Mouse (Mus musculus) adrenal gland (tissue): Measurements from ENCODE around the gene Ugt1a8.

ENCODE experiments used
- intact Hi-C: fragments of 180-260 bp; cut with DNase I; formaldehyde crosslinking; loops from one replicate; pipeline ENCODE4 v1.15.1; 2025

The Ugt1a8 gene

DNA sequence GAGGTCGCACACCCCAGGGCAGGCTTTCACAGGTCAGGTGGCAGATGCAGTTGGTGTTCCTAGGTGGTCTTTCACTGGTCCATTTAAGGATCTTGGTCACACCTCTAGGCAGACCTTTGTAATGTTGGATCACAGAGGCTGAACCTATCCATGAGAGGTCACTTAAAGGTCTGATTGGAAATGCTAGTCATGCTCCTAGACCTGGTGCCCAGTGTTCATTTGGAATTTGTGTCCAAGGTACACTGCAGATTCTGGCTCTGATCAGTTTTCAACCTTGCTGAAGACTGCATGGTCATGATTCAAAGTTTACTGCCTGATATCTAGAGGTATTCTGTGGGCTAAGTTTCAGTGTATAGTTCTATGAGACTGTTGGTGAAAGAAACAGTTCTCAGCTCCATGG is 92.0 kb downstream of the Ugt1a8 start:
- intact Hi-C loops: no loop called here

GRCm38 (mm10) chr1:88186325-88186935 is 98.8 kb downstream of the Ugt1a8 start:
- intact Hi-C loops: no loop called here

- intact Hi-C loops: no loop called here
Measured at GRCm38 (mm10) chr1:88192136-88192535, 104.5 kb downstream of the Ugt1a8 start.

DNA sequence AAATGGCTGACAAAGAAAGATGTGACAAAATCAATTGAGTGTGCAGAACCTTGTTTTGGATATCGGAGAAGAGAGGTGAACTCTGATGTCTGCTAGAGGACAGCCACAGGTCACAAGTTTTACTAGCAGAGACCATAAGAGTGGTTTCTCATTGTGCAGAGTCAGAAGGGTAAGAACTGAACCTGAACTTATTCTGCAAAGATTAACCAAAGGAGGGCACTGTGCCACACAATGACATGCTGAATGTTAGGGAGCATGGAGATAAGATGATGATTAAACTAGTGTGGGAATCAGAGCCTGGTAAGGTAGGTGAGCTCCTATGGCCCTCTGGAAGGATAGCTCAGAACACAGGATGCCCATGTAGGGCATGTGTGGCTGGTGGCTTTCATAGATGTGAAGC is 108.1 kb downstream of the Ugt1a8 start:
- intact Hi-C loops: no loop called here

GRCm38 (mm10) chr1:88197443-88197842 is 109.8 kb downstream of the Ugt1a8 start:
- intact Hi-C loops: no loop called here

GRCm38 (mm10) chr1:88199996-88200395 is 112.4 kb downstream of the Ugt1a8 start:
- intact Hi-C loops: no loop called here

DNA sequence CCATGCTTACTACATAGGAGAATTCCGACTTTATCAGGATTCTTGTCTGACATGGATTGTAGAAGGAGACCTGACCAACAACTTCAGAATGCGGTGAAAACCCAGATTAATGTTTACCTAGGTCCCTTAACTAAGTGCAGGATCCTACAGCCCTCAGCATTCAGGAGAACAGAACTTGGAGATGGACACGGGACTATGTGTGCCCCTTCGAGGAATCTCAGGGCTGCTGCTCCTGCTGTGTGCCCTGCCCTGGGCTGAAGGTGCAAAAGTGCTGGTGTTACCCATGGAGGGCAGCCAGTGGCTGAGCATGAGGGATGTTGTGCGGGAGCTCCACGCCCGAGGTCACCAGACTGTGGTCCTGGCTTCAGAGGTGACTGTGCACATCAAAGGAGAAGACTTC is 112.8 kb downstream of the Ugt1a8 start, which contains the start of gene Ugt1a2:
Gene Ugt1a2 (plus strand): TSS at position 146 of the 400 bp plus-strand sequence.
- intact Hi-C loops: no loop called here

- intact Hi-C loops: no loop called here
Measured at GRCm38 (mm10) chr1:88205294-88205922, 117.8 kb downstream of the Ugt1a8 start, which contains the start of gene Dnajb3. TSS of gene Dnajb3 (minus strand) at chr1:88205782.

DNA sequence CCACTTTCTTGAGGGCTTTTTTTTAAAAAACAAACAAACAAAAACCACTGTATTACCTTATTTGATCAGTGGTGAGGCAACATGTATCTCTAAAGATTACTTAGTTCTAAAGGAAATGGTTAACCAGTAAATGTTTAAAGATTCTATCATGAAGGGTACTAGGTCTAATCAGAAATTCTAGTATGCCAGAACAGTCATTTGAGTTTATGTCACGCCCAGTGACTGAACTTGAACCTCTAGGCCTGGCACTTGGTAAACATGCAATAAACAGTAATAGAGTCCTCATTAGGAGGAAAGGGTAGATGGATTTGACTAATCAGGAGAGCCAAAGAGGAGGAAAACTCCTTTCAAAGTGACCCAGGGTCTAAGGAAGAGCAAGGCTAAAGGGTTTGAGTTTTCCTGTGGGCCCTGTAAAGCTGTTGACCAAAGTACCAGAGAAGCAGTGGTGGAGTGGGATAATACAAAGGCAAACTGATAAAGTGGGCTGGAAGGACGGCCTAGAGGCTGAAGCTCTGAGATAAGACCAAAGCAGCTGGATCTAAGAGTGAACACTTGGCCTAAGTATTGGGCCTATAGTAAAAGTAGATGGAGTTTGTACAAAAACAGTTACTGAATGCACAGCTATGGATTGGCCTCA is 119.3 kb downstream of the Ugt1a8 start:
- intact Hi-C loops: no loop called here

- intact Hi-C loops: no loop called here
Measured at GRCm38 (mm10) chr1:88211812-88212211, 124.2 kb downstream of the Ugt1a8 start, which contains the start of gene Ugt1a1. TSS of gene Ugt1a1 (plus strand) at chr1:88211959.

DNA sequence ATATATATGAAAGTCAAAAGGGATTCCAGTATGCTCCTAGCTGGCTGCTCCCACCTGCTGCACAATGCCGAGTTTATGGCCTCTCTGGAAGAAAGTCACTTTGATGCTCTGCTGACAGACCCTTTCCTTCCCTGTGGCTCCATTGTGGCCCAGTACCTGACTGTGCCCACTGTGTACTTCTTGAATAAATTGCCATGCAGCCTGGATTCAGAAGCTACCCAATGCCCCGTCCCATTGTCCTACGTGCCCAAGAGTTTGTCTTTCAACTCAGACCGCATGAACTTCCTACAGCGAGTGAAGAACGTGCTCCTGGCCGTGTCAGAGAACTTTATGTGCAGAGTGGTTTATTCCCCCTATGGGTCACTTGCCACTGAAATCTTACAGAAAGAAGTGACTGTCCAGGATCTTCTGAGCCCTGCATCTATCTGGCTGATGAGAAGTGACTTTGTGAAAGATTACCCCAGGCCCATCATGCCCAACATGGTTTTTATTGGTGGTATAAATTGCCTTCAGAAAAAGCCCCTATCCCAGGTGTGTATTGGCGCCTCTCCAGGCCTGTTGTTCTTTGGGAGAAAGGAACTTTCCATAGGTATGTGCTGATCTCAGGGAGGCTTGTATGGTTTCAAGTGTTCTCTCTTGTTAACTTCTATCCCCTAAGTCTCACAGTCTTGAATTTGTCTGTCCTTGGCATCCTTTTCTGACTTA is 124.9 kb downstream of the Ugt1a8 start:
- intact Hi-C loops: no loop called here

GRCm38 (mm10) chr1:88213061-88213460 is 125.4 kb downstream of the Ugt1a8 start:
- intact Hi-C loops: no loop called here

- intact Hi-C loops: no loop called here
Measured at GRCm38 (mm10) chr1:88213766-88214461, 126.3 kb downstream of the Ugt1a8 start.

DNA sequence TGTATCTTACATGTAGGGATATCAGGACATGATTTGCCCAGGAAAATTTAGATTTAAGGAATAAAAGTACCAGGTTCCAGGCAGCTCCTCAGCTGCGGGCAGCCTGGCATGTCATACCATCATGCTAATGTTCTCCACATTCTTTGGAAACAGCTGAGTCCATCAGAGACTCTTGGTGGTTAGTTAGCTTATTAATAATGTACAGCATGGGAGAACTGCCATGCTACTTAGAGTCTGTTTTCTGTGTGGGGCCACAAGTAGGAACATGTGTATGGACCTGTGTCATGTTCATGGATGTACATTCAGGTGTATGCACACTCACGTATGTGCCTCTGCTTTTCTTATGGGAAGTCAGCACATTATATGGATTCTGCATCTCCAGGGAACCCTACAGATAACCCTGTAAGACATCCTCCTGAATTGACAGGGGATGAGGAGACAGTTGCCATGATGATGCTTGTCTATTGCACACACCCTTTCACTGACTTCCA is 126.9 kb downstream of the Ugt1a8 start:
- intact Hi-C loops: no loop called here

DNA sequence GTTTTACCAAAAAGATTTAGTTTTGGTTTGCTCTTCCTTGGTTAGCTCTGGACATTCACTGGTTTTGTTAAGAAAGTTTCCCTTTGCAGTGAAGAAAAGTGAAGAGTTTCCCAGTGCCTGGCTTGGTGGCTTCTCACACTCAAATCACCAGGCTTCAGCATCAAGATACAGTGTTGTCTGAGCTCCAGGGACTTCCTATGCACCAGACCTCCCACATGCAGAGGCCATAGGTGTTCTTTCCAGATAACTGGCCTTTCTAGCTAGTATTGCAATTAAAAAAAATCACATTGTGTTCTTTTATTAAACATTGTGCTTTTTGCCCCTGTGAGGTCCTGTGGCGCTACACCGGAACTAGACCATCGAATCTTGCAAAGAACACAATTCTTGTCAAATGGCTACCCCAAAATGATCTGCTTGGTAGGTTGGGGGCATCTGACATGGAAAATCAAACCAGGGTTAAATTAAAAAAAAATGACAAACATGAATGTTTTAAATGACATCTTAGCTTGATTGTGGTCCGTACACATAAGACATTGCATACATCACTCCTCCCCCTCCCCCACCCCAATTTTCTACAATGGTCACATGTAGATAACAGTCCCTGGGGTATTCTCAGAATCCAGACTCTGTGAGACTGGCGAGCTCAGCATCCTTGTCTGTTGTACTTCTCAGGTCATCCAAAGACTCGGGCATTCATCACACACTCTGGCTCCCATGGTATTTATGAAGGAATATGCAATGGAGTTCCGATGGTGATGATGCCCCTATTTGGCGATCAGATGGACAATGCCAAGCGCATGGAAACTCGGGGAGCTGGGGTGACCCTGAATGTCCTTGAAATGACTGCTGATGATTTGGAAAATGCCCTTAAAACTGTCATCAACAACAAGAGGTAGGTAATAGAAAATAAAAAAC is 128.1 kb downstream of the Ugt1a8 start:
- intact Hi-C loops: no loop called here

DNA sequence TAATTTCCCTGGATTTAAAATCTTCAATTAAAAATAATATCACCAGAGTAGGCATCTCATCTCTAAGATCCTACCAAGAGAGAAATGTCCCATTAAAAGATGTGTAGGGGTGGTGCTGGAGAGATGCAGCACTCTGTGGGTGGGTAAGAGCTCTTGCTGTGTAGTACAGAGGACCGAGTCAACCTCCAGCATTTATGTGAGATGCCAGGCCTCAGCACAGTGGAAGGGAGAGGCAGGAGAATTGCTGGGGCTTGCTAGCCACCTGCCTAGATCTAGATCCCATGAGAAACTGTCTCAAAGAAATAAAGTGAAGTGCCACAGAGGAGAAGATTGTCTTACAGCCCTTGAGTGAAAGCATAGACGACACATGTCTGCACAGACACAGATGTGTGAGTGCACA is 128.9 kb downstream of the Ugt1a8 start:
- intact Hi-C loops: no loop called here

- intact Hi-C loops: no loop called here
Measured at GRCm38 (mm10) chr1:88217144-88217543, 129.5 kb downstream of the Ugt1a8 start.

DNA sequence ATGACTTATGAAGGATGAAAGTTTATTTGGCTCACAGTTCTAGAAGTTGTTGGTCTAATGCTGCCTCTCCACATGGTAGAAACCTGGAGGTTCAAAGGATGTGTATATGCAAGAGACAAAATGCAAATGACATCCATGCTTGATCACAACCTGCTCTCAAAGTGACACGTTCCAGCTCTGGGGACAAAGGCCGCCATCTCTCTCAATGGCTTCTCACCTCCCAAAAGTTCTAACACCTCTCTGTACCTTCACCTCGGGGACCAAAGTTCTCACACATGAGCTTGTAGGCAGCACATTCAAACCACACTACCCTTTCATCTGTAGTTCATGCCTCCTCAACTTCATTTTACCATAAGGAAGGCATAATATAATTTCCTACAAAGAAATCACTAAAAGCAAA is 130.0 kb downstream of the Ugt1a8 start:
- intact Hi-C loops: no loop called here

DNA sequence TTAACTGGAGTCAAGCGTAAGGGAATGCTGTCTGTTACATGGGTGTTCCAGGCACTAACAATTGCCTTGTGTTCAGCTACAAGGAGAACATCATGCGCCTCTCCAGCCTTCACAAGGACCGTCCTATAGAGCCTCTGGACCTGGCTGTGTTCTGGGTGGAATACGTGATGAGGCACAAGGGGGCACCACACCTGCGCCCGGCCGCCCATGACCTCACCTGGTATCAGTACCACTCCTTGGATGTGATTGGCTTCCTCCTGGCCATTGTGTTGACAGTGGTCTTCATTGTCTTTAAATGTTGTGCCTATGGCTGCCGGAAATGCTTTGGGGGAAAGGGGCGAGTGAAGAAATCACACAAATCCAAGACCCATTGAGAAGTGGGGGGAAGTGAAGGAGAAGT is 130.4 kb downstream of the Ugt1a8 start:
- intact Hi-C loops: no loop called here

DNA sequence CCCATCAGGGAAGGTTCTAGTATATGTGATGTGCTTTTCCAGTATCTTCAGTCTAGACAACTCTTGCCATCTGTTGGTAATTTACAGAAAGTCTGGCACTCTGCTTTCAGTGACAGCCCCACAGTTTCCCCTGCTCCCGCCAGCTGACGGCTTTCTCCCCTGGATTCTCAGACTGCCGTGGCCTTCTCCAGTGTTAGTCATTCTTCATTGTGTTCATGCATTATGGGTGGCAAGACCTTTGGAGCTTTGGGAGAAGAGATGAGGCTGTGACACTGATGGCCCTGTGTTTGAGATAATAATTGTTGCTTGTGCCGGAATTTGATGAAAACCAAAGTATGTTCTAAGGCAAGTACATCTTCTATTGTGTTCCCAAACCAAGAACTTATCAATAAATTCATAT is 131.0 kb downstream of the Ugt1a8 start:
- intact Hi-C loops: no loop called here
